27 mouse cellular contexts compared by ENCODE assay signal in genomic region chr6:113368577-113368976, GRCm38 (mm10). TPM values are rescaled to one million over a fixed set of nuclear protein-coding genes. Genes with fewer than 3 reads are reported as not detected.
DNase-seq lines count a peak whose midpoint lies in the region; ATAC-seq and TF ChIP-seq lines count a peak whose summit lies in the region.
"Had no signal": no experiment of that assay in that cellular context is flagged by ENCODE, and none has a peak within 500 bp of the region (broad histone marks: within the 10 kb centered on the region; RNA-seq: fewer than 3 reads in every experiment).

No protein-coding gene starts in this region.

- 73% methylated on average over 5 of the region's 5 CpGs for WGBS in hindbrain, embryonic 16.5 days
- 86% methylated on average over 5 of the region's 5 CpGs for WGBS in hindbrain, embryonic 10.5 days
- WGBS in kidney, postnatal 0 days = 71% methylated on average over 5 of the region's 5 CpGs
- WGBS in neural tube, embryonic 15.5 days = 67% methylated on average over 5 of the region's 5 CpGs
- 74% methylated on average over 5 of the region's 5 CpGs for WGBS in stomach, postnatal 0 days

- H3K9ac ChIP-seq in hindbrain, embryonic 16.5 days (ENCODE audit: low read depth, low read length) = no peak overlapping the region
- H3K9ac ChIP-seq in kidney, postnatal 0 days (ENCODE audit: low read depth, low read length) = no peak overlapping the region
- H3K9ac ChIP-seq in ES-Bruce4 (ENCODE audit: low read depth, poor library complexity, severe bottlenecking) = 0 out of 2 replicates have a peak overlapping the region, but pooled peaks have one; percentile 5
- no peak overlapping the region for H3K9ac ChIP-seq in neural tube, embryonic 15.5 days (replicated peaks)
- no peak overlapping the region for H3K9ac ChIP-seq in stomach, postnatal 0 days (ENCODE audit: low read length)
- H3K9ac ChIP-seq: embryonic facial prominence, embryonic 15.5 days; forebrain, embryonic 13.5 days; limb, embryonic 13.5 days; lung, embryonic 15.5 days had no signal

- H3K4me1 ChIP-seq in hindbrain, embryonic 16.5 days (ENCODE audit: control insufficient read depth, insufficient read depth, low read depth, low read length) = no peaks in the 10 kb centered on the region
- no peaks in the 10 kb centered on the region for H3K4me1 ChIP-seq in hindbrain, embryonic 10.5 days (replicated peaks)
- no peaks in the 10 kb centered on the region for H3K4me1 ChIP-seq in kidney, postnatal 0 days (replicated peaks; ENCODE audit: insufficient read depth, low read length)
- no peaks in the 10 kb centered on the region for H3K4me1 ChIP-seq in ES-Bruce4 (ENCODE audit: control insufficient read depth, insufficient read depth, low read length)
- H3K4me1 ChIP-seq in neural tube, embryonic 15.5 days = no peaks in the 10 kb centered on the region
- H3K4me1 ChIP-seq in stomach, postnatal 0 days (replicated peaks; ENCODE audit: control insufficient read depth, insufficient read depth) = no peaks in the 10 kb centered on the region
- H3K4me1 ChIP-seq: embryonic facial prominence, embryonic 15.5 days; forebrain, embryonic 13.5 days; limb, embryonic 13.5 days; lung, embryonic 15.5 days had no signal

- peaks cover 37% of the 10 kb centered on the region for H3K36me3 ChIP-seq in hindbrain, embryonic 16.5 days (ENCODE audit: control insufficient read depth, insufficient read depth, low read length)
- H3K36me3 ChIP-seq in hindbrain, embryonic 10.5 days = peaks cover 69% of the 10 kb centered on the region
- H3K36me3 ChIP-seq in kidney, postnatal 0 days (ENCODE audit: insufficient read depth, low read length) = peaks cover 41% of the 10 kb centered on the region
- peaks cover 16% of the 10 kb centered on the region for H3K36me3 ChIP-seq in ES-Bruce4 (ENCODE audit: control insufficient read depth, insufficient read depth, low read length, poor library complexity, severe bottlenecking)
- peaks cover 69% of the 10 kb centered on the region for H3K36me3 ChIP-seq in neural tube, embryonic 15.5 days
- H3K36me3 ChIP-seq in stomach, postnatal 0 days (ENCODE audit: control insufficient read depth, insufficient read depth, low read length) = peaks cover 28% of the 10 kb centered on the region

- H3K27ac ChIP-seq in hindbrain, embryonic 16.5 days (ENCODE audit: low read depth, low read length) = no peak overlapping the region
- no peak overlapping the region for H3K27ac ChIP-seq in hindbrain, embryonic 10.5 days
- H3K27ac ChIP-seq in kidney, postnatal 0 days = peak overlapping the region; percentile 31; the same call in 1 of the 2 replicates
- H3K27ac ChIP-seq in ES-Bruce4 (ENCODE audit: insufficient read depth, low read length) = peak overlapping the region; percentile 92
- peak overlapping the region; percentile 33; the same call in 1 of the 2 replicates for H3K27ac ChIP-seq in neural tube, embryonic 15.5 days (replicated peaks)
- no peak overlapping the region for H3K27ac ChIP-seq in stomach, postnatal 0 days (replicated peaks)
- H3K27ac ChIP-seq: embryonic facial prominence, embryonic 15.5 days; forebrain, embryonic 13.5 days; layer of hippocampus, adult 2 months; limb, embryonic 13.5 days; lung, embryonic 15.5 days had no signal

- H3K27me3 ChIP-seq in hindbrain, embryonic 16.5 days (replicated peaks; ENCODE audit: control insufficient read depth, insufficient read depth, low read length) = no peaks in the 10 kb centered on the region
- H3K27me3 ChIP-seq in hindbrain, embryonic 10.5 days (ENCODE audit: insufficient read depth, poor library complexity, severe bottlenecking) = no peaks in the 10 kb centered on the region
- H3K27me3 ChIP-seq in kidney, postnatal 0 days (ENCODE audit: insufficient read depth, low read length) = no peaks in the 10 kb centered on the region
- H3K27me3 ChIP-seq in ES-Bruce4 (ENCODE audit: control insufficient read depth, insufficient read depth, low read length, poor library complexity, severe bottlenecking) = no peaks in the 10 kb centered on the region
- no peaks in the 10 kb centered on the region for H3K27me3 ChIP-seq in neural tube, embryonic 15.5 days (replicated peaks)
- H3K27me3 ChIP-seq in stomach, postnatal 0 days (ENCODE audit: control insufficient read depth, insufficient read depth, low read length) = no peaks in the 10 kb centered on the region
- H3K27me3 ChIP-seq: embryonic facial prominence, embryonic 15.5 days; forebrain, embryonic 13.5 days; limb, embryonic 13.5 days; lung, embryonic 15.5 days had no signal

- no peak for TF ChIP-seq EP300 in ES-Bruce4 (IDR thresholded peaks at IDR 0.05; ENCODE audit: insufficient read depth, low read depth, low read length)
- TF ChIP-seq EP300 in stomach, postnatal 0 days (optimal IDR thresholded peaks at IDR 0.05) = no peak

- TF ChIP-seq CTCF in kidney, postnatal 0 days (IDR thresholded peaks at IDR 0.05; ENCODE audit: low read depth) = no peak
- no peak for TF ChIP-seq CTCF in ES-Bruce4 (IDR thresholded peaks at IDR 0.05; ENCODE audit: low read depth, low read length)
- no peak for TF ChIP-seq CTCF in stomach, postnatal 0 days (IDR thresholded peaks at IDR 0.05; ENCODE audit: low read depth)

- no peaks in the 10 kb centered on the region for H3K9me3 ChIP-seq in hindbrain, embryonic 16.5 days (ENCODE audit: control insufficient read depth, low read length)
- no peaks in the 10 kb centered on the region for H3K9me3 ChIP-seq in hindbrain, embryonic 10.5 days
- no peaks in the 10 kb centered on the region for H3K9me3 ChIP-seq in kidney, postnatal 0 days (replicated peaks; ENCODE audit: low read length)
- H3K9me3 ChIP-seq in ES-Bruce4 (replicated peaks; ENCODE audit: control insufficient read depth, insufficient read depth, low read length, poor library complexity, severe bottlenecking) = no peaks in the 10 kb centered on the region
- H3K9me3 ChIP-seq in neural tube, embryonic 15.5 days (replicated peaks) = no peaks in the 10 kb centered on the region
- H3K9me3 ChIP-seq in stomach, postnatal 0 days (ENCODE audit: control insufficient read depth, low read length) = no peaks in the 10 kb centered on the region
- H3K9me3 ChIP-seq: embryonic facial prominence, embryonic 15.5 days; forebrain, embryonic 13.5 days; G1E; limb, embryonic 13.5 days; lung, embryonic 15.5 days had no signal

- H3K4me3 ChIP-seq in hindbrain, embryonic 16.5 days (ENCODE audit: low read length) = no peak overlapping the region
- no peak overlapping the region for H3K4me3 ChIP-seq in hindbrain, embryonic 10.5 days
- no peak overlapping the region for H3K4me3 ChIP-seq in kidney, postnatal 0 days (replicated peaks; ENCODE audit: low read depth, low read length)
- peak overlapping the region; percentile 1; the same call in 1 of the 2 replicates for H3K4me3 ChIP-seq in ES-Bruce4 (ENCODE audit: low read depth, low read length)
- H3K4me3 ChIP-seq in neural tube, embryonic 15.5 days (replicated peaks) = no peak overlapping the region
- H3K4me3 ChIP-seq in stomach, postnatal 0 days (ENCODE audit: low read depth, low read length) = no peak overlapping the region
- H3K4me3 ChIP-seq: embryonic facial prominence, embryonic 15.5 days; forebrain, embryonic 13.5 days; layer of hippocampus, adult 2 months; limb, embryonic 13.5 days; lung, embryonic 15.5 days had no signal

- DNase-seq in hindbrain, embryonic 10.5 days (ENCODE audit: low spot score) = no peak
- DNase-seq in kidney, postnatal 0 days (ENCODE audit: low spot score) = no peak
- no peak for DNase-seq in kidney, postnatal 25 days
- no peak for DNase-seq in stomach, postnatal 0 days (ENCODE audit: low spot score)
- DNase-seq: adrenal gland, adult 8-10 months; cerebellum, adult 2 months; cerebellum, postnatal 14 days; gastrocnemius, postnatal 14 days; heart, postnatal 36 days; kidney, postnatal 14 days; right cerebral cortex, adult 18-20 months; thymus, adult 2 months; thymus, postnatal 4 days had no signal

- no peak for TF ChIP-seq POLR2A in ES-Bruce4 (IDR thresholded peaks at IDR 0.05; ENCODE audit: insufficient read depth, low read length)

- no peak overlapping the region for H3K4me2 ChIP-seq in hindbrain, embryonic 16.5 days (ENCODE audit: low read length)
- no peak overlapping the region for H3K4me2 ChIP-seq in kidney, postnatal 0 days (ENCODE audit: low read length)
- no peak overlapping the region for H3K4me2 ChIP-seq in neural tube, embryonic 15.5 days
- no peak overlapping the region for H3K4me2 ChIP-seq in stomach, postnatal 0 days (replicated peaks; ENCODE audit: low read depth)
- H3K4me2 ChIP-seq: embryonic facial prominence, embryonic 15.5 days; forebrain, embryonic 13.5 days; heart, embryonic 11.5 days; limb, embryonic 13.5 days; liver, embryonic 11.5 days; lung, embryonic 15.5 days; midbrain, embryonic 11.5 days had no signal

- ATAC-seq in hindbrain, embryonic 16.5 days = peak; percentile 80
- no peak for ATAC-seq in kidney, postnatal 0 days (replicated peaks; ENCODE audit: low FRiP score, low read depth)
- peak; percentile 35; the same call in 1 of the 2 replicates for ATAC-seq in neural tube, embryonic 15.5 days (ENCODE audit: low FRiP score)
- no peak for ATAC-seq in stomach, postnatal 0 days (ENCODE audit: low FRiP score, low TSS enrichment)
- ATAC-seq: CD4-positive, CD25-positive, alpha-beta regulatory T cell, adult 4 months; forebrain, embryonic 13.5 days; intestine, postnatal 0 days had no signal

RNA-seq across cellular contexts. Expression of gene Tada3, which starts 9.1 kb away (rescaled TPM):
- 68.3 and 71.1 TPM in 2 replicates for polyA plus RNA-seq in hindbrain, embryonic 16.5 days (2015; fragmentation: Nextera tagmentation; extraction: Ambion mirVana)
- polyA plus RNA-seq in hindbrain, embryonic 10.5 days (2016; fragmentation: Nextera tagmentation; extraction: Ambion mirVana) = 63.1 and 63.9 TPM in 2 replicates
- 37.9 and 39.9 TPM in 2 replicates for polyA plus RNA-seq in kidney, postnatal 0 days (2015; fragmentation: Nextera tagmentation; extraction: Ambion mirVana)
- polyA plus RNA-seq in ES-Bruce4 (2011; ENCODE audit: insufficient read depth, insufficient read length, low read depth, missing spikeins) = 41.0 and 41.4 TPM in 2 replicates
- polyA plus RNA-seq in neural tube, embryonic 15.5 days (2015; fragmentation: Nextera tagmentation; extraction: Ambion mirVana) = 73.4 and 73.9 TPM in 2 replicates
- polyA plus RNA-seq in stomach, postnatal 0 days (2015; fragmentation: Nextera tagmentation; extraction: Ambion mirVana) = 21.3 and 23.8 TPM in 2 replicates

RNA-seq across cellular contexts. Expression of gene Arpc4, which starts 9.3 kb away (rescaled TPM):
- polyA plus RNA-seq in hindbrain, embryonic 16.5 days (2015; fragmentation: Nextera tagmentation; extraction: Ambion mirVana) = 440 and 455 TPM in 2 replicates
- 393 and 423 TPM in 2 replicates for polyA plus RNA-seq in hindbrain, embryonic 10.5 days (2016; fragmentation: Nextera tagmentation; extraction: Ambion mirVana)
- 375 and 420 TPM in 2 replicates for polyA plus RNA-seq in kidney, postnatal 0 days (2015; fragmentation: Nextera tagmentation; extraction: Ambion mirVana)
- 120 and 130 TPM in 2 replicates for polyA plus RNA-seq in ES-Bruce4 (2011; ENCODE audit: insufficient read depth, insufficient read length, low read depth, missing spikeins)
- polyA plus RNA-seq in neural tube, embryonic 15.5 days (2015; fragmentation: Nextera tagmentation; extraction: Ambion mirVana) = 428 and 436 TPM in 2 replicates
- 314 and 317 TPM in 2 replicates for polyA plus RNA-seq in stomach, postnatal 0 days (2015; fragmentation: Nextera tagmentation; extraction: Ambion mirVana)

RNA-seq across cellular contexts. Expression of gene Ttll3, which starts 20.5 kb away (rescaled TPM):
- polyA plus RNA-seq in hindbrain, embryonic 16.5 days (2015; fragmentation: Nextera tagmentation; extraction: Ambion mirVana) = 9.2 and 11.8 TPM in 2 replicates
- polyA plus RNA-seq in hindbrain, embryonic 10.5 days (2016; fragmentation: Nextera tagmentation; extraction: Ambion mirVana) = 5.3 and 7.4 TPM in 2 replicates
- polyA plus RNA-seq in kidney, postnatal 0 days (2015; fragmentation: Nextera tagmentation; extraction: Ambion mirVana) = 1.5 and 2.0 TPM in 2 replicates
- polyA plus RNA-seq in ES-Bruce4 (2011; ENCODE audit: insufficient read depth, insufficient read length, low read depth, missing spikeins) = 2.9 and 3.8 TPM in 2 replicates
- polyA plus RNA-seq in neural tube, embryonic 15.5 days (2015; fragmentation: Nextera tagmentation; extraction: Ambion mirVana) = 10.3 and 11.3 TPM in 2 replicates
- polyA plus RNA-seq in stomach, postnatal 0 days (2015; fragmentation: Nextera tagmentation; extraction: Ambion mirVana) = 1.2 TPM in 2 replicates

RNA-seq across cellular contexts. Expression of gene Camk1, which starts 24.8 kb away (rescaled TPM):
- 119 and 128 TPM in 2 replicates for polyA plus RNA-seq in hindbrain, embryonic 16.5 days (2015; fragmentation: Nextera tagmentation; extraction: Ambion mirVana)
- 42.3 and 58.0 TPM in 2 replicates for polyA plus RNA-seq in hindbrain, embryonic 10.5 days (2016; fragmentation: Nextera tagmentation; extraction: Ambion mirVana)
- 90.6 and 99.7 TPM in 2 replicates for polyA plus RNA-seq in kidney, postnatal 0 days (2015; fragmentation: Nextera tagmentation; extraction: Ambion mirVana)
- polyA plus RNA-seq in ES-Bruce4 (2011; ENCODE audit: insufficient read depth, insufficient read length, low read depth, missing spikeins) = 7.6 and 7.7 TPM in 2 replicates
- polyA plus RNA-seq in neural tube, embryonic 15.5 days (2015; fragmentation: Nextera tagmentation; extraction: Ambion mirVana) = 103 and 119 TPM in 2 replicates
- polyA plus RNA-seq in stomach, postnatal 0 days (2015; fragmentation: Nextera tagmentation; extraction: Ambion mirVana) = 52.7 and 52.9 TPM in 2 replicates

RNA-seq across cellular contexts. Expression of gene Ogg1, which starts 41.8 kb away (rescaled TPM):
- polyA plus RNA-seq in hindbrain, embryonic 16.5 days (2015; fragmentation: Nextera tagmentation; extraction: Ambion mirVana) = 7.0 and 10.6 TPM in 2 replicates
- polyA plus RNA-seq in hindbrain, embryonic 10.5 days (2016; fragmentation: Nextera tagmentation; extraction: Ambion mirVana) = 15.7 and 16.1 TPM in 2 replicates
- 14.0 TPM in 2 replicates for polyA plus RNA-seq in kidney, postnatal 0 days (2015; fragmentation: Nextera tagmentation; extraction: Ambion mirVana)
- polyA plus RNA-seq in ES-Bruce4 (2011; ENCODE audit: insufficient read depth, insufficient read length, low read depth, missing spikeins) = 24.2 and 26.8 TPM in 2 replicates
- 9.3 and 10.1 TPM in 2 replicates for polyA plus RNA-seq in neural tube, embryonic 15.5 days (2015; fragmentation: Nextera tagmentation; extraction: Ambion mirVana)
- 6.8 and 7.8 TPM in 2 replicates for polyA plus RNA-seq in stomach, postnatal 0 days (2015; fragmentation: Nextera tagmentation; extraction: Ambion mirVana)

Comparison
In these comparisons a context has a peak if more than half of its experiments do, and no peak if none do; other contexts are left out.
1. ATAC-seq: peak in hindbrain, embryonic 16.5 days (single experiment) and neural tube, embryonic 15.5 days (single experiment); none in kidney, postnatal 0 days (single experiment) and stomach, postnatal 0 days (single experiment).
2. H3K27ac ChIP-seq: peak in kidney, postnatal 0 days (single experiment), ES-Bruce4 (single experiment) and neural tube, embryonic 15.5 days (single experiment); none in hindbrain, embryonic 16.5 days (single experiment), hindbrain, embryonic 10.5 days (single experiment) and stomach, postnatal 0 days (single experiment).